Mouse (Mus musculus) gastrocnemius, postnatal 25 days (tissue): ENCODE data around the gene Gpr155. TPM values are rescaled to one million over a fixed set of nuclear protein-coding genes. Genes with fewer than 3 reads are reported as not detected.

Source experiments
- DNase-seq: peaks from one replicate; pipeline ENCODE4 v3.0.0; 2022
- total RNA-seq, 2 experiments: library from RNA; stranded (reverse); gene quantifications; 1 replicate in 1 of 2; 2 replicates in 1 of 2; pipeline ENCODE4 v1.2.3; 2021

The Gpr155 gene
- total RNA-seq, 2 experiments from 2014 or later: 10.0 to 12.1 TPM

DNA sequence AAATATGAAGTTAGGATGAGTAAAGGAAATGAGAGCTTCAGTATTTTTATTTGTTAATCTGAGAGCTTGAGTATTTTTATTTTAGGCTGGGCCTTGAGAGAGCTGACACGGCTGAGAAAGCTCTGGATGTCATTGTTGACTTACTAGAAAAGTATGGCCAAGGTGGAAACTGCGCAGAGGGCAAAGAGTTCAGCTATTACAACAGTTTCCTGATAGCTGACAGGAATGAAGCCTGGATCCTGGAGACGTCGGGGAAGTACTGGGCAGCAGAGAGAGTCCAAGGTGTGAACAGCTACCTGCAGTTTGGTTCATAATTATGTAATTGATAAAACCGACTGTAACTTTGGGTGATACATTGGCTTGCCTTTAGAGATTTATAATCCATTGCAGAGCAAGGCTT, 67.2 kb downstream of the Gpr155 start:
- DNase-seq: no peak

DNA sequence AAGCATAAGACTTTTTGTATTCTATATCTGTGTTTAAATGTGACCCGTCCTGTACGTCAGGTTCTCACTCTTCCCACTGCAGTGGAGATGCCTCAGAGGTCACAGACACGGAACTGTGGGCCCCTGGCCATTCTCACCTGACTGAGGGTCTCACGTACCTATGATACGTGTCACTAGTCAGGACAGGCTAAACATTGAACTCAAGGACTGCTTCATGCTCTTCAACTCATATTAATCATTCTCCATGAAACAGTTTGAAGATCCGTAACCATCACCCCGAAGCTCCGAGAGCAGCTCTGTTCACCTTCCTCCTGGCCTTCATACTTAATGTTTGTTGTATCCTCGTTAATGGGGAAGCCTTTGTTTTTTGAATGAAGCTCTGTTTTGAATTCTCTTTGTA, 68.9 kb downstream of the Gpr155 start:
- no peak for DNase-seq

DNA sequence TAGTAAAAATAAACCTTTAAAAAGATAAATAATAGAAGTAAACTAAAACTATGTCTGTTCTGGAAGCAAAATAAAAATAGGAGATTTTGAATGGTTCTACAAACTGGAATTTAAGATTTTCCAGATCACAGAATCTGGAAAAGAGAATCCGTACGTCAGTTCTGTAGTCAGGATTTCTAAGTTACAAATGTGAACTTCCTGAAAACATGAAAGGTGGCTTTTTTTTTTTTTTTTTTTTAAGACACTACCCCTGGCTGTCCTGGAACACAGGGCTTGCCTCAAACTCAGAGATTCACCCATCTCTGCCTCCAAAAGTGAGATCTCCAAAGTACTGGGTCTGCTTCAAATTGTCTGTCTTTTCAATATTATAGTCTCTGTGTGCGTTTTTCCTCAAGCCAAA, 72.1 kb downstream of the Gpr155 start:
- DNase-seq: no peak

DNA sequence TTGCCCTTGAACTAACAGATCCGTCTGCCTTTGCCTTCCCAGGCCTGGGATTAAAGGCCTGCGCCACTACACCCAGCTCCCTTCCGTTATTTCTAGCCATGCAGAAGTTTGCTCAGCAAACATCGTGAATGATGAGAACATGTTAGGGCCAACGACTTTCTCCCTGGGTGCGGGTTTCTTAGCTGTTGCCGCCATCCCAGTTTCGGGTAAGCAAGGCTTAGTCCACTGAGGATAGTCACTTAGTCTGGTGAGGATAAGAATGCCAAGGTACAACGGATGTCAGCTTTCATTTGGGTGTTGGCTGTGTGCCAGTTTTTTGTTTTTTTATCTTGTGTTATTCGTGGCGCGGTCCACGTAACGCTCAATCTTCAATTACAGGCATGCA, 73.3 kb downstream of the Gpr155 start:
- DNase-seq: peak; percentile 22

DNA sequence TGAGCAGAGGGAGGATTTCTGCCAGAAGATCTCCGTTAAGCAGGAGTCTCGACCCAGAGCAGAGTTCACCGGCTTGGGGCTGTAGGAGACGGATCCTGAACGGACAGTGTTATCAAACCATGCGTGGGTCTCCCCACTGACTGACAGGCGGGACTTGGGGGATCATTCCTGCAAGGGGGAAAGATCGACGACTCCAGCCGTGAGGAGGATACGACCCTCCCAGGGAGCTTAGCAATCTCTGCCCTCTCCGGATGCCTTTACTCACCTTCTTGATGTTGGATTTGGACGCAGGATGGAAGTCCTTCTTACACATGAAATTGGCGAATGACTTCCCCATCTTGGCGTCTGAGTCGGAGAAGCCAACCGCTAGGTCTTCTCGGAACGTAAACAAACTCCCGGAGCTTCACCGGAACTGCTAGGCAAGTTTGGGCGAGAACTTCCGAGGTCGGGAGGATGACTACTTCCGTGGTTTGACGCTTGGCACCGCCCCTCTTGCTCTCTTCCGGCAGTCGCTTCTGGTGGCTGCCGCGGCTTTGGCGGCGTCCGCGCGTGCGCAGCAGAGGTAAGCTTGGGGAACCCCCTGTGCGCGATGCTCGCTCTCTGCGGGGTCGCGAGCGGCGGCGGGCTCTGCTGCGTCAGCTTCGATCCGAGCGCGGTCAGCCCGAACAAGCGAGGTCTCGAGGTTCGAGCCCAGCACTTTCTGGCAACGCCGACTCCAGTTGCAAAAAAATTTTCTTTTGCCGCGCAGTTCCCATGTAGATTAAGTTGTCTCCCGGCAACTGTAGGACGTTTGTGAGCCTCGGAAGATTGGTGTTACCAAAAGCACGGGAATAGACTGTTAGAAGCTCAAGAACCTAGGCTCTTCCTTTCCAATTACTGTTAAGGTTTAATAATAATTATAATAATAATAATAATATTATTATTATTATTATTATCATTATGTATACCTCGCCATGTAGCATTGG, 73.9 kb downstream of the Gpr155 start, which contains the start of the genes Scrn3 and Cir1:
Gene Scrn3 (plus strand): TSS at position 450 of the 965 bp plus-strand sequence.
Gene Cir1 (minus strand): TSS at position 550 of the 965 bp plus-strand sequence.
- peak; percentile 95 for DNase-seq

DNA sequence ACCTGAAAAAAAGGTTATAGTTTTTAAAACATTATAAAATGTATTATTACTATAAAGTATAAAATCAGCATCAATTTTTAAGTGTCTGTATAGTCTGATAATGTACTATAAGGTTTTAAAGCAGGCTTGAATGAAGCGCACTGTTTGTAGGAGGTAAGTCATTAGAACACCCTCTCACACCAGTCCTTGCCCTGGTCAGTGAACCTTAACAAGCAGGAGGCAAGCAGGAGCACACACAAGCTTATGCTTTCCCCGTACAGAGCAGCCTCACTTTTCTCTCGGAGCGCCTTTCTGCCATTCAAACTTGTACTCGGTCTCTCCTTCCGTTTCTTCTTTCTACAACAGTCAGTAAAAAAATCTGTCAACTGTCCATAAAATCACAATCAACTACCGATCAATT, 80.4 kb downstream of the Gpr155 start:
- DNase-seq: no peak

DNA sequence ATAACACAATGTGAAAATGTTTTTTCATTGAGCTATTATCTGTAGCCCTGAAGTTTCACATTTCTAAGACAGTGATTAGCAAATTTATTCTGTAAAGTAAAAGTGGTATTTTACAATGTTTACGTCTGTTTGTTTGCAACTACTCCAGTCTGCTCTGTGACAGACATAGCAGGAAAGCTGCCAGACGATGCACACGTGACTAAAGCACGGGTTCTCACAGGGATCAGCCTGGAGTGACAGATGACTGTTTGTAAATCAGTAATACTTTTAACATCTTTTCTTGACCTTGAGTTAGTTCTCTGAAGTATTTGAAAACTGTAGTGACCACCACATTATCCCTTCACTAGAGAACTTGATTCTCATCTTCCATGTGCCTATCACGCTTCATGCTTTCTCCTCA, 81.9 kb downstream of the Gpr155 start:
- DNase-seq: no peak

DNA sequence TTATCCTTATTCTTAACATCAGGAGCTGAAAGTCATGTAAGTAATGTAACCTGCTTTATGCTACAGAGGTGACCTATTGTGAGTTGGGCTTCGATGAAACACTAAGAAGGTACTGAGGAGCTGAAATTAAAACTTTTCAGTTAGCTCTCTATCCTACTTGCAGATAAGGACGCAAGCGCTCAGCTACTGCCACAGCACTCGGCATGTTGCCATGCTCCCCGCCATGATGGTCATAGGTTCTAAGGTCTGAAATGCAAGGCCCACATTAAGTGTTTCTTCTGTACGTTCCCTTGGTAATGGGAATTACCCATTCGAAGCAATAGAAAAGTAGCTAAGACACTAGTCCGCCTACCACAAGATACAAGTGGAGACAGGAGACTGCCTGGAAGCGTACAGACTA, 83.7 kb downstream of the Gpr155 start:
- DNase-seq: no peak

DNA sequence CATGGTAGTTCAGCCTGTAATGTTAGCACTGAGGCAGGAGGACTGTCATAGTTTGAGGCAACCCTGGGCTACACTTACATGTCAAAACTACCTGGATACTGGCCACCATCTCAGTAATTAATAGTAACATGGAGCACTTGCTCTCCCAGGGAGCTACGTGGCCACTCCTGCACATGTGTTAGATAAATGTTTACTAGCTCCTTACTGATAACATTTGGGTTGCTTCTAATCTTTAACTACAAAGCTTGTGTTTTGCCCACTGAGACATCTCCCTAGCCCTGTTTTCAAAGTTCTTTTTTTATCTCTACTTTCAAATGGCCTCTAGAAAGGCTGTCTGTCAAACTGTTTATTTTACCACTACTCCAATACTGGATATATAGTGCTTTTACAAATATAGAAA, 84.4 kb downstream of the Gpr155 start:
- no peak for DNase-seq

DNA sequence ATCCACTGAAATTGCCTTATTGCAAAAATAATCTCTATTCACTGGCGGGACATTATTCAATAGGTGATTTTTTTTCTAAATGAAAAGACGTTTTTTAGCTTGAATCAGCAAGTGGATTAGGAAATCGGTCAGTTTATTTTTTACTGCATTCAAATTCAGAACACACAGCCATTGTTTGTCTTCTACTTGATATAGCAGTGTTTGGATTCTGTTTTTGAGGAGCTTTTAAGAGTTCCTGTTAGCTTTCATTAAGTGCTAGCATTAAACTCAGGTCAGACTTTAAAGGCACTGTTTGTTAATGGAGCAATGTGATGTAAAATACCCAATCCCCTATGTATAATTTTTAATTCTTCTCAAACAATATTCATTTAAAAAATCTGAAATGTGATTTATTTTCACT, 87.5 kb downstream of the Gpr155 start:
- DNase-seq: no peak

DNA sequence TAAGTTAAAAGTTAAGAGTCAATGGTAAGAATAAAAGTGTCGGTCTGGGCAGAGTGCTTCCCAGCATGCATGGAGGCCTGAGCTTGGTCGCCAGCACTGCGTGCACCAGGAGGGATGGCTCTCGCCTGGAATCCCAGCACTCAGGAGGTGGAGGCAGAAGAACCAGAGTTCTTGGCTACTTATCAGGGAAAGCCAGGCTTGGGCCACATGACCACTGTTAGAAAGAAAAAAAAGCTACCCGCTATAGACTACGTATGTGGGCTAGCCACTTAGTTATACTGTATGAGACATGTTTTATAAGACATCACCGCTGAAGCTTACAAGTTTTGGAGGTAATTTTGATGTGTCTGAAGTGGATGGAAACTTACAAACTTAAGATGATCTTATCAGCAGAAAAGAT, 88.2 kb downstream of the Gpr155 start:
- no peak for DNase-seq

DNA sequence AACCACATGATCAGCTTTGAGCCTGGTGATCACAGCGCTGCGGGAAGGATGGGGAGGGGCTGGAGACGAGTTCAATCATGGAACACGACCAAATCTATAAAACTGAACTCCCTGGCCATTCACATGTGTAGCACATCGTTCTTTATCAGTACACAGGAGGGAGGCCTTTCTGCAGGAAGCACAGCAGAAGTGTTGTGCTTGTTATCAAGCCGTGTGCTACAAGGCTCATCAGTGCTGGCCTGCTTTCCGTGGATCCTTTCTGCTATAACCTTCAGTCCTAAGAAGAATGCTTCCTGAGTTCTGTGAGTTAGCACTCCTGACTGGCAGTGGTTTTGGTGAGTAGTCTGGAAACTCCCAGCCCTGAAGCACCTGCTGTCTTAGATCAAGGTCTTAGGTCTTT, 91.3 kb downstream of the Gpr155 start:
- no peak for DNase-seq

Other genes with a start within 250 kb of the Gpr155 start
- gene Ola1, start 167.6 kb downstream of the Gpr155 start, total RNA-seq: 10 to 100 TPM; 66.1 to 68.9 TPM
- not detected for gene Sp9, start 114.6 kb downstream of the Gpr155 start, total RNA-seq
- gene Scrn3, start 74.0 kb downstream of the Gpr155 start, total RNA-seq: 10 to 100 TPM; 30.4 to 33.6 TPM
- gene Cir1, start 73.9 kb downstream of the Gpr155 start, total RNA-seq: 10 to 100 TPM in 1 of 2 experiments, 1 to 10 TPM in 1; 9.9 to 10.0 TPM
- 10 to 100 TPM; 11.2 to 11.5 TPM for gene Wipf1, start 143.2 kb upstream of the Gpr155 start, total RNA-seq
- 1 to 10 TPM; 7.6 to 9.0 TPM for gene Chrna1, start 193.8 kb upstream of the Gpr155 start, total RNA-seq